Mouse (Mus musculus) central nervous system, embryonic 14 days (tissue): Measurements from ENCODE around the gene Slc41a3. TPM values are rescaled to one million over a fixed set of nuclear protein-coding genes. Genes with fewer than 3 reads are reported as not detected.

Experiments used
- polyA plus RNA-seq: library from polyadenylated mRNA; depleted of rRNA; stranded (reverse); fragments of >200 nt; gene quantifications from 2 replicates; pipeline ENCODE4 v1.2.3, GENCODE M21; 2012; rRNA removed

Slc41a3 gene
- 2.6 and 4.1 TPM in 2 replicates for polyA plus RNA-seq

DNA sequence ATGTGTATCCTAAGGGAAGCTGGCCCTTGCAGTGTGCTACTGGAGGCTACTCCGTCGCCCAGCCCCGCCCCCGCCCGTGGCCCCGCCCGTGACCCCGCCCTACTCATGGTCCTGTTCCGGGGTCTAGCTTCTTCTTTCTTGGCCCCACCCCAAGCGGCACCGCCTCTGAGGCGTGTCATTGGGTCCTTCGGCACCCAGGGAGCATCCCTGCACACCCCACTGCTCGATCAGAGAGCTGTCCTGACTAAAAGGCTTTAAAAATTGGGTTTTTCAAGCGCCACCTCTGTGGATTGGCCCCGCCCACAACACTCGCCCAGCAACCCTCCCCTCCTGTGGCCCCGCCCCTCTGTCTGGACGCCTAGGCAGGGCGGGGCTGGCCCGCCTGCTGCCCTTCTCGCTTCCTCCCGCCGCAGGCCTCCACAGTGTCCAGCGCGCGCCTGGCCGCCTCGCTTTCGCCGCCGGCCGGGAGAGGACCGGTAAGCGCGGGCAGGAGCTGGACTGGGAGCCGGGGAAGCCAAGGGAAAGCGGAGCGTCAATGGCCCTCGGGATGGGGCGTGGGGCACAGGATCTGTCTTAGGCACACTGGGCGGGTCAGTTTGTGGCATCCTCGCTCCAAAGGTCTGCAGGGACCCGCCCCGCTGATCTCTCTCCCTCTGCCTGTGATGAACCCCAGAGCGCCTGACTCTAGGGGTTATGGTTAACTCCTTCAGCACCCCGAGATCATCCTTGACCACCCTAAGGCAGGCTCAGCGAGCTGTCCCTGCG, at the start of gene Slc41a3:
TSS of gene Slc41a3 (plus strand) at position 193 of the 765 bp plus-strand sequence.

Other genes starting within 250 kb of the Slc41a3 start
- 16.9 and 17.0 TPM in 2 replicates for gene Zxdc, start 235.2 kb upstream of the Slc41a3 start, polyA plus RNA-seq
- gene Cfap100, start 175.9 kb upstream of the Slc41a3 start, polyA plus RNA-seq, result 10.5 and 11.5 TPM in 2 replicates
- 9.5 and 10.6 TPM in 2 replicates for gene Klf15, start 142.1 kb upstream of the Slc41a3 start, polyA plus RNA-seq
- 22.0 and 26.6 TPM in 2 replicates for gene Aldh1l1, start 118.3 kb upstream of the Slc41a3 start, polyA plus RNA-seq